Mouse (Mus musculus): ENCODE measurements around the gene Isg15. TPM values are rescaled to one million over a fixed set of nuclear protein-coding genes. Genes with fewer than 3 reads are reported as not detected.

Gene Isg15
- polyA plus RNA-seq, 1 experiment = 0.86 TPM

GRCm38 (mm10) chr4:156224276-156224675 lies 23.7 kb upstream of the Isg15 start:
- TF ChIP-seq CTCF (IDR thresholded peaks at IDR 0.05; ENCODE audit: borderline replicate concordance, extremely low read depth, insufficient read depth, insufficient read length) = no peak
- TF ChIP-seq POLR2A (IDR thresholded peaks at IDR 0.05; ENCODE audit: borderline replicate concordance, extremely low read depth, insufficient read depth, insufficient read length, poor library complexity, severe bottlenecking) = no peak
- DNase-seq (ENCODE audit: low read depth) = no peak

GRCm38 (mm10) chr4:156219936-156220335 lies 19.3 kb upstream of the Isg15 start:
- DNase-seq (ENCODE audit: low read depth) = no peak
- TF ChIP-seq CTCF (IDR thresholded peaks at IDR 0.05; ENCODE audit: borderline replicate concordance, extremely low read depth, insufficient read depth, insufficient read length) = no peak
- no peak for TF ChIP-seq POLR2A (IDR thresholded peaks at IDR 0.05; ENCODE audit: borderline replicate concordance, extremely low read depth, insufficient read depth, insufficient read length, poor library complexity, severe bottlenecking)

GRCm38 (mm10) chr4:156217838-156218237 lies 17.2 kb upstream of the Isg15 start:
- no peak for DNase-seq (ENCODE audit: low read depth)
- TF ChIP-seq POLR2A (IDR thresholded peaks at IDR 0.05; ENCODE audit: borderline replicate concordance, extremely low read depth, insufficient read depth, insufficient read length, poor library complexity, severe bottlenecking) = no peak
- no peak for TF ChIP-seq CTCF (IDR thresholded peaks at IDR 0.05; ENCODE audit: borderline replicate concordance, extremely low read depth, insufficient read depth, insufficient read length)

GRCm38 (mm10) chr4:156217022-156217669 lies 16.5 kb upstream of the Isg15 start:
- TF ChIP-seq CTCF (IDR thresholded peaks at IDR 0.05; ENCODE audit: borderline replicate concordance, extremely low read depth, insufficient read depth, insufficient read length) (no peak), POLR2A (IDR thresholded peaks at IDR 0.05; ENCODE audit: borderline replicate concordance, extremely low read depth, insufficient read depth, insufficient read length, poor library complexity, severe bottlenecking) (no peak)
- DNase-seq (ENCODE audit: low read depth) = no peak

DNA sequence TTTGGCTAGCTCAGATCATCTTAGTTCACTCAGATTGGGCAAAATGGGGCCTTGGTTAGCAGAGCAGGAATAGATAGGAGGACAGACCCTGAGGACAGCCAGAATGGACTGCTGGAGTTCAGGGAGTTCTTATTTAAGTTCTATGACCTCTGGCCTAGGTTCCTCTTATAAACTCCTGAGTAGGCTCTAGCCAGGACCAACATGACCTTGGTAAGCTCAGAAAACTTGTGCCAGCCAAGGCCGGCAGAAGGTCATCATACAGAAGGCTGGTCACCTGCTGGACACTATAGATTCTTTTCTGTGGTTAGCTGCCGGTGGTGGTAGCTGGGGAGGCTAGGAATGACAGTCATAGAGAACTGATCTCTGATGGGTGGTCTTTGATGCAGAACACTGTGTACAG lies 15.6 kb upstream of the Isg15 start:
- no peak for TF ChIP-seq CTCF (IDR thresholded peaks at IDR 0.05; ENCODE audit: borderline replicate concordance, extremely low read depth, insufficient read depth, insufficient read length)
- TF ChIP-seq POLR2A (IDR thresholded peaks at IDR 0.05; ENCODE audit: borderline replicate concordance, extremely low read depth, insufficient read depth, insufficient read length, poor library complexity, severe bottlenecking) = no peak

GRCm38 (mm10) chr4:156215649-156216048 lies 15.0 kb upstream of the Isg15 start, which contains the start of gene Perm1:
Gene Perm1, plus strand, starts transcription at chr4:156215868.
- no peak for TF ChIP-seq CTCF (IDR thresholded peaks at IDR 0.05; ENCODE audit: borderline replicate concordance, extremely low read depth, insufficient read depth, insufficient read length)
- no peak for TF ChIP-seq POLR2A (IDR thresholded peaks at IDR 0.05; ENCODE audit: borderline replicate concordance, extremely low read depth, insufficient read depth, insufficient read length, poor library complexity, severe bottlenecking)
- no peak for DNase-seq (ENCODE audit: low read depth)

More for the DNA sequence above, 15.6 kb upstream of the Isg15 start:
- DNase-seq (ENCODE audit: low read depth) = no peak

DNA sequence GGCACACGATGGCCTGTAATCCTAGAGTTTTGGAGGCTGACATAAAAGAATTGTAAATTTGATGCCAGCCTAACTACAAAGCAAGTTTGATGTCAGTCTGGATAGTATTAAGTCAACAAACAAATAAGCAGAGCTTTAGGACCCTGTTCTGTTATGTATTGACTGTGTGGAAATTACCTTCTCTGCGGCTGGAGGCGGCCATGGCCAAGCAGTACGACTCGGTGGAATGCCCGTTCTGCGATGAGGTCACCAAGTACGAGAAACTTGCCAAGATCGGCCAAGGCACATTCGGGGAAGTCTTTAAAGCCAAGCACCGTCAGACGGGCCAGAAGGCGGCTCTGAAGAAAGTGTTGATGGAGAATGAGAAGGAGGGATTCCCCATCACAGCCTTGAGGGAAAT lies 12.5 kb upstream of the Isg15 start:
- no peak for DNase-seq (ENCODE audit: low read depth)
- no peak for TF ChIP-seq POLR2A (IDR thresholded peaks at IDR 0.05; ENCODE audit: borderline replicate concordance, extremely low read depth, insufficient read depth, insufficient read length, poor library complexity, severe bottlenecking)
- TF ChIP-seq CTCF (IDR thresholded peaks at IDR 0.05; ENCODE audit: borderline replicate concordance, extremely low read depth, insufficient read depth, insufficient read length) = no peak

DNA sequence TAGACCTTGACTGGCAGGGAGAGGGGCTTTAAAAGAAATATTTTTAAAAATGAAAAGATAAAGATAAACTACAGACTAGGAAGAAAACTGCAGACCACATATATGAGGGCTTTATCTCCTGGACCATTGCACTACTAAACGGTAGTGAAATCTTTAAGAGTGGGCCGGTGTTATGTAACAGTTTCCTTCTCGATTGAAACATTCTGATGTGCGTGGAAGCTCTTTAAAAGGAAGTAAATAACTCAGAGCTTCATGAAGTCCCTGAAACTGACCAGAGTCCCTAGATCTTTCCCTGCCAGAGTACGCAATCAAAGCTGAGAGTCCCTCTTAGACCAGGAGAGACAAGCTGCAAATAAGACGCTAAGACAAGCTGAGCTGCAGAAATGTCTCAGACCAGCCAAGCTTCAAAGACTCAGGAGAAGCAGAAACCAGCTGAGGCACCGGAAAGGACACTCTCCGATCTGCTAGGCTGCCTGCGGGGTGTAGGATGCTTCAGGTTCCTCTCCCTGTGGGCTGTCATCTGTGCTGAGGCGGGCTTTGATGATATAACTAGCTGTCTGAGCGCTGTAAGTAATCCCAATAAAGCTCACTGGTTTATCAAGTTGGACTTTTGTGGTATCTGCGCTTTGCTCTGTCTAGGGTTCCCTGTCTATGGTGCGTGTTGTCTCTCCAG lies 9.5 kb upstream of the Isg15 start:
- no peak for TF ChIP-seq CTCF (IDR thresholded peaks at IDR 0.05; ENCODE audit: borderline replicate concordance, extremely low read depth, insufficient read depth, insufficient read length)
- DNase-seq (ENCODE audit: low read depth) = no peak

DNA sequence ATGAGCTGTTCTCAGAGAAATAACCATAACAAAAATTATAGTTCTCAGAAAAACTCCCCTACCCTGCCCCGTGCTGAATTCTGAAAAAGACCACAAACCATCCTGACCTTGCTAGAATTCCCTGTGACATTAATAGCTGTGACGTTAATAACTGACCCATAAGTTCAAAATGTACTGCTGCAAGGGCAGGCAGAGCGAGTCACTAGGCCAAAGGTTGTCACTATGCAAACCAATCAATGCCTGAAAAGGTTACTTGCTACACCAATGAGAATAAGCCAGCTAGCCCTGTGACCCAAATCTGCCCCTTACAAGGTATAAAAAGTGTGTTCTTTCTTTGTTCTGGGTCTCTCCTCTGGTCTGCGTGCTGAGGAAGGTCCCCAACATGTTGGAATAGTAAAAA lies 8.3 kb upstream of the Isg15 start:
- TF ChIP-seq CTCF (IDR thresholded peaks at IDR 0.05; ENCODE audit: borderline replicate concordance, extremely low read depth, insufficient read depth, insufficient read length) = no peak
- no peak for TF ChIP-seq POLR2A (IDR thresholded peaks at IDR 0.05; ENCODE audit: borderline replicate concordance, extremely low read depth, insufficient read depth, insufficient read length, poor library complexity, severe bottlenecking)
- DNase-seq (ENCODE audit: low read depth) = no peak

DNA sequence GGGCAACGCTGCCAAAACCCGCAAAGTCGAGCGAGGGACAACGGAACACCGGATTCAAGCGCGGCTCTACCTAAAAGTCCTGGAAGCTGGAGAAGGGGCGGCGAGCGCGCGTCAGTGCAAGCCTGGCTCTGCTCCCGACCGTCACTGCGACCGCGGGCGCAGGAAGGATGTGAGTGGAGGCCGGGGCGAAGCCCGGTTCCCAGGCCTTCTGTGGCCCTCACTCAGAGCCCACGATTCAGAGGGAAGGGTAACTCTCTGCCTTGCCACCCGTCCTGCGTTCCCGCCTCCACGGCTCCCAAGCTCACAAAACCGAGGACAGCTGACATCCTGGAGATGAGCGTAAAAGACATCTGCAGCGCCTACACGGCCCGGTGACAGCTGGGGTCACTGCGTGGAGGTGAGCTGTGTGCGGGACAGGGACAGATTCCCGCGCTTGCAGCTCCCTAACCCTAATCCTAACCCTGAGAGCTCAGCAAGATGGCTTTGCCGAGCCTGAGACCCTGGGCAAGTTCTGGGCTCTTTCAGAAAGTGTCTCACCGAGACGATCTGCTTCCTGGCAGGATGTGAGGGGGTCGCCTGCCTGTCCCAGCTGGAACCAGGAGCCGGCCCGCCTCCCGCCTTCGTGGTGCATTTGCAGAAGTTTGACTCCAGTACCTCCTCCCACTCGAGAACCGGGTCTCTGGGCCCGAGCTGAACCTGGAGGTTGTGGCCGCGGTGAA lies 3.0 kb upstream of the Isg15 start:
- no peak for TF ChIP-seq CTCF (IDR thresholded peaks at IDR 0.05; ENCODE audit: borderline replicate concordance, extremely low read depth, insufficient read depth, insufficient read length)
- TF ChIP-seq POLR2A (IDR thresholded peaks at IDR 0.05; ENCODE audit: borderline replicate concordance, extremely low read depth, insufficient read depth, insufficient read length, poor library complexity, severe bottlenecking) = no peak
- DNase-seq (ENCODE audit: low read depth) = peak; percentile 58

DNA sequence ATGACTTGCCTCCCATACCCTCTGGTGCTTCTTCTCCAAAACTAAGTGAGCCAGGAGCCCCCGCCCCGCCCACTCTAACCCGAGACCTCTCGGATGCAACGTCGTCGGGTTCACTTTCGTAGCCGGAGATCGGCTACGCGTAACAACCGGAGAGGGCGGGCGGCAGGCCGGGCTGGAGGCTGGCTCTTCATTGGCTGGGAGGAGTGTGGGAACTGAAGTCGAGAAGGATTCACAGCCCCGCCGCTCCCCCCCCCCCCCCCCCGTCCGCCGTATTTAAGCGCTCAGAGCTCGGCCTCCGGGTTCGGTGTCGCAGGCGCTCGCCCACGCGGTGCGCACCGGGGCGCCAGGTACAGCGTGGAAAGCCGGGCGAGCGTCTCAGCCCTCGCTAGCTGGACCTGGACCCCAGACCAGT lies 2.4 kb upstream of the Isg15 start, which contains the start of gene AW011738:
Gene AW011738 (plus strand): TSS at position 304 of the 412 bp plus-strand sequence.
- TF ChIP-seq POLR2A (IDR thresholded peaks at IDR 0.05; ENCODE audit: borderline replicate concordance, extremely low read depth, insufficient read depth, insufficient read length, poor library complexity, severe bottlenecking) (peak; percentile 50; the same call in 1 of the 2 replicates), CTCF (IDR thresholded peaks at IDR 0.05; ENCODE audit: borderline replicate concordance, extremely low read depth, insufficient read depth, insufficient read length) (no peak)
- DNase-seq (ENCODE audit: low read depth) = peak; percentile 90

Measured in brain, embryonic 14.5 days (tissue).